Mouse (Mus musculus) lung, postnatal 36 days (tissue): Measurements from ENCODE around the gene Il23r.
A peak's percentile ranks its signal among the peaks of the same experiment; 100 is the strongest.

Source experiments
- DNase-seq: peaks from one replicate; pipeline ENCODE4 v3.0.0; 2022; ENCODE audit warnings: mixed read lengths

Gene Il23r

DNA sequence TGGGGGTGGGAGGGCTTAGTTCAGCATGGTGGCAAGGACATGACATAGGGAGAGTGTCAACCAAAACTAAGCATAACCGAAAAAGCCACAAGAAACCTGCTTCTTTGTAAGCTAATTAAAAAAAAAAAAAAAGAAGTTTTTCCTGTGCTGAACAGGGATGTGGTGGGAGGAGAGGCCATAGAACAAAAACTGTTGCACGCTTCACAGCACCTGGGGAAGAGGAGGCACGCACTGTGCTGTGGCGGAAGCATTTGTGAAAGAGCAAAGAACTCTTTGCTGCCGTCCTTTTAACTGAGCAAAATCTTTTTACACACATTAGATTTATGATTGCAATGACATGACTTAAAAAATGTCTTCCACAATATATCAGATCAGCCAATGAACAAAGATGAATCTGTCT lies 69.9 kb downstream of the Il23r start:
- no peak for DNase-seq

GRCm38 (mm10) chr6:67416557-67416956 lies 75.1 kb downstream of the Il23r start:
- no peak for DNase-seq

DNA sequence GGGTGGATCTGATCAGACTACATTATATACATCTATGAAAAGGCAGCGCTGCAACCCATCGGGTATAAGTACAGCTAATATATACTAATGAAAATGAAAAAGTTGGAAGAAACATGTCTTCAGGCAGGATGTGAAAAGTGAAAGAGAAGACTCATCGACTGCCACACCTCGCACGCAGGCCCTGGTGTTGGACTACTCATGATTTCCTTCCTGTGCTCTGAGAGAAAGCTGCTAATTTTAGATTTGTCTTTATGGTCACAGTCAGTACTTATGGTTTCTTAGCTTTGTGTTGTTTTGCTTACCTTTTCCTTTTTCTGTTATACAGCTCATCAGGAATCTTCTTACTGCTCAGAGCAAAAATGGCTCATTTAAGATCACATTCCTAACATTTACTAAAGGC lies 76.4 kb downstream of the Il23r start:
- no peak for DNase-seq

GRCm38 (mm10) chr6:67413378-67413777 lies 78.3 kb downstream of the Il23r start:
- no peak for DNase-seq

DNA sequence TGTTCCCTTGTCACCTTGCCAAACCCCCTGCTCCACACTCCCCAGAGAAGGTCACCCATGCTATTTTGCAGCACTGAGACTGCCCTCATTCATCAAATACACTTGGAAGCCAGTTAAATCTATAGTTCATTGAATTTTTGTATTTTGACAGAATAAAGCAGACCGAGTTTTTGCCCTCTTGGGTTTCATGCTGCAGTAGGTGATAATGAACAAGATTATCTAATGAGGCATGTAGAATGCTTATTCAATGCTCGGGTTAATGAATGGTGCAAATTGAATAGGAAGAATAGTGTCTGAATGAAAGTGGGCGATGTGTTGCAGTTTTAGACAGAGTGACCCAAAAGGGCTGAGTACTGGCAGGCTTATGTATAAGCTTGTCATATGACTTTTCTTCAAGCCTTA lies 86.4 kb downstream of the Il23r start:
- DNase-seq, result no peak

- DNase-seq, result no peak
Measured at GRCm38 (mm10) chr6:67399551-67399950, 92.1 kb downstream of the Il23r start.

DNA sequence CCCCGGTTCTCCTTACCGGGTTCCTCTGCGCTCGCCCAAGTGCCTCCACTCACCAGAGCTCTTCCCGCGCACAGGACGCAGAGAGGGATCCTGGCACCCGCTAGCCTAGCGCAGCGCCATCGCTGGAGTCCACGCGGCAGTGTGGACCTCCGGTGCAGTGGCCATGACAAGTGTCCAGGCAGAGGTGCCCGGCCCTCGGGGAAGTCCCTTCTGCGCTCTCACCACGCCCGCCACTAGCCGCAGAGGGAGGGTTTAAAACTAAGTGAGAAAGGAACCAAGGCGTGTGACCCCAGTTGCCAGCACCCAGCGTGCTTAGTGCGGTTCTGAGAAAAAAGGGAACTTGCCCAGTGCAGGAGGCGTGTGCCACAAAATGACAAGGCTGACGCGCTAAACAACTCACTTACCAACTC lies 115.7 kb downstream of the Il23r start, which contains the start of gene Il12rb2:
Gene Il12rb2 (minus strand): TSS at position 207 of the 410 bp plus-strand sequence.
- DNase-seq, result peak; percentile 52
